Mouse (Mus musculus): Measurements from ENCODE around the gene Pcp4.

DNA sequence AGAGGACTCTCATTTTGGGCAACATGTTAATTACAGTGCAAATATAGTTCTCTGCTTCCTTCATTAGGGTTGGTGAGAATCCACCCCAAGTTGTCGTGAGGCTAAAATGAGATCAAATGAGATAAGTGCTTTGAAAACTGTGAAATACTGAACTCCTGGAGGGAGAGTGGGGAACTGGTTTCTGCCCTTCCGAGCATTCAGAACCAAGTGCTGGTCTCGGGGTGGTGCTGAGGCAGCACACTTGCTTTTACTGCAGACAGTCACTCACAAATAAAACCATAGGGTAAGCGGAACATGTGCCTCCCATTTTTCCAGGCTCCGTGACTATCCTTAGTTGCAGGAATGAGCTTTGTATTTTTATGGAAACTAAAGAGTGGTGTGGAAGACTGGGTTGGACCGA is 26.7 kb downstream of the Pcp4 start:
- TF ChIP-seq CTCF (IDR thresholded peaks at IDR 0.05; ENCODE audit: control insufficient read depth, insufficient read depth, insufficient read length) = no peak
- TF ChIP-seq MYOD1 (IDR thresholded peaks at IDR 0.05; ENCODE audit: control insufficient read depth, insufficient read length, low read depth) = no peak
